Mouse (Mus musculus): ENCODE measurements around the gene Elk4.
A peak's percentile ranks its signal among the peaks of the same experiment; 100 is the strongest.

Elk4 gene

GRCm38 (mm10) chr1:132065475-132066172 lies 58.2 kb downstream of the Elk4 start:
- DNase-seq (ENCODE audit: low spot score in 2 of 2), result no peak

- DNase-seq (ENCODE audit: low spot score in 2 of 2), result peak in 1 of 2 experiments; percentile 47
Observed at GRCm38 (mm10) chr1:132067261-132068255, 60.2 kb downstream of the Elk4 start, which contains the start of gene Mfsd4a. TSS of gene Mfsd4a (minus strand) at chr1:132068062.

GRCm38 (mm10) chr1:132069436-132069835 lies 62.0 kb downstream of the Elk4 start:
- DNase-seq (ENCODE audit: low spot score in 2 of 2), result no peak

- DNase-seq (ENCODE audit: low spot score in 2 of 2), result no peak
Observed at GRCm38 (mm10) chr1:132070659-132071058, 63.3 kb downstream of the Elk4 start.

- DNase-seq (ENCODE audit: low spot score in 2 of 2), result no peak
Observed at GRCm38 (mm10) chr1:132075576-132075975, 68.2 kb downstream of the Elk4 start.

- no peak for DNase-seq (ENCODE audit: low spot score in 2 of 2)
Observed at GRCm38 (mm10) chr1:132078413-132078812, 71.0 kb downstream of the Elk4 start.

Data from urinary bladder, postnatal 4 days (tissue).